Mouse (Mus musculus): ENCODE data around the gene Nedd4.
"Not testable (repeated sequence)": the region's sequence is repeated elsewhere in the genome, so short reads cannot be mapped to it uniquely, and the experiment has no call there.

Gene Nedd4

GRCm38 (mm10) chr9:72661895-72662661, at the start of gene Nedd4:
TSS of gene Nedd4 (plus strand) at chr9:72662346.
- peak; percentile 92 for DNase-seq (ENCODE audit: extremely low read depth, insufficient read length, low spot score)

- no peak for DNase-seq (ENCODE audit: extremely low read depth, insufficient read length, low spot score)
Measured at GRCm38 (mm10) chr9:72613884-72614283, 48.3 kb upstream of the Nedd4 start.

DNA sequence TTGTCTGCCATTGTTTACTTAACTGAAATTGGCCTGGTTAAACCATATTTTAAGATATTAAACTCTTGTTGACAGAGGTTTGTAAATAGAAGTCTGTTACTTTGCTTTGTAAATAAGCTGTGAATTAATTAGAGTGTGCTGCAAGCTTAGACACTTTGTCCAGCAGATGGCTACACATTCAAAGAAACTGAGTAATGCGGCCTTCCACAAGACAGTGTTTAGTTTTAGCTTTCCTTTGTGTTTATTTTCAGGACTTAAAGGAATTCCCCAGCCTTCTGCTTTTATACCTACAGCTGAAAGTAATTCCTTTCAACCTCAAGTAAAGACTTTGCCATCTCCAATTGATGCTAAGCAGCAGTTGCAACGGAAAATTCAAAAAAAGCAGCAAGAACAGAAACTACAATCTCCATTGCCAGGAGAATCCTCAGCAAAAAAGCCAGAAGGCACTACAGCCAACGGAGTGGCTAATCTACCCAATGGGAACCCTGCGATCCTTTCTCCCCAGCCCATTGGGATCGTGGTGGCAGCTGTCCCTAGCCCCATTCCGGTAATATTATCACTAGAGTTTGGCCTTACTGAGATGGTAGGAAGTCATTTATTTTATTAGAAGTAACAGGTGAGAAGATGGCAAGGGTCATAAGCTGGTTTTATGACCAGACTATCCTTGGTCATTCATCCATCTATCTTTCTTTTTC, 47.2 kb upstream of the Nedd4 start:
- DNase-seq (ENCODE audit: extremely low read depth, insufficient read length, low spot score): no peak

GRCm38 (mm10) chr9:72618037-72618436, 44.1 kb upstream of the Nedd4 start:
- no peak for DNase-seq (ENCODE audit: extremely low read depth, insufficient read length, low spot score)

DNA sequence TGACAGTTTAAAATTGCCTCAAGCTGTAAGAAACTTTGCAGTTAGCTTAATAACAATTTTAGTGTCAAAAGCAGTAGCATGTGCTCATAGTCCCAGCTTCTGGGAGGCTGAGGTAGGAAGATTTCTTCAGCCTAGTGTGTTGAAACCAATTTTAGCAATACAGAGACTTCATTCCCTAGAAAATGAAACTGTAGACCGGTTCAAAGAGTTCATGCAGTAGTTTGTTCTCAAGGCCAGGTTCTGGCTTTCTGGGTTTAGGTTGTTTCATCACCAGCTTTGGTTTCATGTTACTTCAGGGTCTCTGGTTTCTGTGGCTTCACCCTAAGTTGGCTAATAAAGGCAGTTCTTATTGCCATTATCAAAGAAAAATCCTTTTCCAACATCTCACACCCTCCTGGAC, 38.5 kb upstream of the Nedd4 start:
- DNase-seq (ENCODE audit: extremely low read depth, insufficient read length, low spot score): no peak

DNA sequence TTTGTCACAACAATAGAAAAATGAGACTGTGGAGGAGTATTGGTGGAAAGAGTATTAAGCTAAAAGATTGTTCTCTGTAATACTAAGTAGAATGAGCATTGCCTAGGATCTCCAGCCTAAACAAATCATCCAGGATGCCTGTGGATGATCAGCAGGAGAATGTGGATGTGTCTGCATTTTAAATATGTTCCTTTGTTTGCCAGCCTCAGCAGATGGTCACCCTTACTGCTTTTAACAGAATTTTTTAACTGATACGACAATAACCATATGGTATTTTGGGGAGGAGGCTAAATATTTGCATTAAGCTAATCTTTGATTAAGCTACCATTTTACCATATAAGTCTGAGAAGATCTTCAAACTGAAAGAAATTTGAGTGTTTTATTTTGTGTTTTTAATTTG, 34.5 kb upstream of the Nedd4 start:
- no peak for DNase-seq (ENCODE audit: extremely low read depth, insufficient read length, low spot score)

GRCm38 (mm10) chr9:72628591-72628990, 33.6 kb upstream of the Nedd4 start:
- DNase-seq (ENCODE audit: extremely low read depth, insufficient read length, low spot score): no peak

DNA sequence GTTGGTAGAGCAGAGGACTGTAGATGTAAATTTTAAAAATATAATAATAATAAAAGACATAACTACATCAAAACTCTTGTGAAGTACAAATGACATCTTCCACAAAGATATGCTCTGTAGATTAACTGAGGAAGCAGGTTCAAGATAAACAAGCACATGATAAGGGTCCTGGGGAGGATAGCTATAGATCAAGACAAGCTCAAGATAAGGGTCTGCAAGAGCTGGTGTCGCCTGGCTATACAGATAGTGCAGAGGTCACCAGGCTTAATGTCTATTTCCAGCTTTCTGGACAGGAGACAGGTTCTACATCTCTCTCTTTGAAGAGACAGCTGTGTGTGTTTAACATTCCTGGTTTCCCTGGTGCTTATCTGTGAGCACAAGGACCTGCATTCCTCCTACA, 29.9 kb upstream of the Nedd4 start:
- DNase-seq (ENCODE audit: extremely low read depth, insufficient read length, low spot score): no peak

GRCm38 (mm10) chr9:72635134-72635533, 27.0 kb upstream of the Nedd4 start:
- DNase-seq (ENCODE audit: extremely low read depth, insufficient read length, low spot score): peak; percentile 30

DNA sequence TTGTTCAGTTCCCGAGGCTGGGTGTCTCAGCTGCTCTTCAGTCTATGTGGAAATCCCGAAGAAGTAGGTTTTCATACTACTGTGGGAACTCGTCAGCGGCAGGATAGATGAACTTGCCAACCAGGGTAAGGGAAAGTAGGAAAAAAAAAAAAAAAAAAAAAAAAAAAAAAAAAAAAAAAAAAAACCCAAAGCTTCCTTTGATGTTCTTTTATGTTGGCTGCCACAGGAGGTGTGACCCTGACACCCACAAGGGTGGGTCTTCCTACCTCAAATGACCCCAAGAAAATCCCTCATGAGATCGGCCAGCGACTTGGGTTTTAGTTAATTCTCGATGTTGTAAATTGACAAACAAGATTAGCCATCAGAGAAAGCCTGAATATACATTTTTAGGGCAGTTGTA, 25.6 kb upstream of the Nedd4 start:
- no peak for DNase-seq (ENCODE audit: extremely low read depth, insufficient read length, low spot score)

DNA sequence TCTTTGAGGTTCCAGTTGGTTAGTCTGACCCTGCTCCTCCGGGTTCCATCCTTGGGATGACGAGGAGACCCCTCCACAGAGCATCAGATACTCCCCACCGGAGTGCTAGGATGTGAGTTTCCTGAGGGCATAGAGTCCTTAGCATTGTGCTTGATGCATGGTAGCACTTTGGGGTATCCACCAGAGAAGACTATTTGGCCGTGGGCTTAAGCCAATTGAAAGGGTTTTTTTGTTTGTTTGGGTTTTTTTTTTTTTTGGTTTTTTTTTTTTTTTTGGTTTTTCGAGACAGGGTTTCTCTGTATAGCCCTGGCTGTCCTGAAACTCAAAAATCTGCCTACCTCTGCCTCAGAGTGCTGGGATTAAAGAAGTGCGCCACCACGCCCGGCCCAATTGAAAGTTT, 24.9 kb upstream of the Nedd4 start:
- no peak for DNase-seq (ENCODE audit: extremely low read depth, insufficient read length, low spot score)

DNA sequence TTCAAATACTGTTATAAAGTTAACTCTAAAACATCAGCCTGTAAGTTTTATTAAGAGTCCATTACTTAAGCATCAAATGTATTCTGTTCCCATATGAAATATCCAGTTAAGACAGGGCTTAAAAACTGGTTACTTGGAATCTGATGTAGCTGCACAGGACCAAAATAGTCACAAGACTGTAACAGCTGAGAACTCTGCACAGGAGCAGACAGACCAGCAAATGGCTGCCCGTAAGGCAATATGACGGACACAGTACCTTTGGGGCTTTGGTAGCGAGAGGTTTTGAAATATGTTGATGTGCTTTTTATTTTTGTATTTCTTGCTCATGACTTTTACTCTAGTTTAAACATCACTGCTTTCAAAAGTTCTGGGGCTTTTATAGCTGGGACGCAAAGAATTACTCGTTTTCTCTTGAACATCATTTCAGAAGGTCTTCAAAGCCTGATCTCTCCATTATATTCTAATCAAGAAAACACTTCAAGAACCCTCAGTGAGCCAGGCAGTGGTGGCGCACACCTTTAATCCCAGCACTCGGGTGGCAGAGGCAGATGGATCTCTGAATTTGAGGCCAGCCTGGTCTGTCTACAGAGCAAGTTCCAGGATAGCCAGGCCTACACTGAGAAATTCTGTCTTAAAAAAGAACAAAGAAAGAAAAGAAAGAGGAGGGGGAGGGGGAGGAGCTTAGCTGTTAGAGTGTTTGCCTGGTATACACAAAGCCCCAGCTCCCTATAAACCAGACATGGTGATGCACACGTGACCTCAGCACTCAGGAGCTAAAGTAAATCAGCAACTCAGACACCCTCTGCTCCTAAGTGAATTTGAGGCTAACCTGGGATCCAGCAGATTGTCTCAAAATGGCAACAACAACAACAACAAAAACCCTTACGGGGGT, 22.9 kb upstream of the Nedd4 start:
- DNase-seq (ENCODE audit: extremely low read depth, insufficient read length, low spot score): no peak

GRCm38 (mm10) chr9:72639843-72640621, 22.1 kb upstream of the Nedd4 start:
- peak; percentile 87 for DNase-seq (ENCODE audit: extremely low read depth, insufficient read length, low spot score)

- no peak for DNase-seq (ENCODE audit: extremely low read depth, insufficient read length, low spot score)
Measured at GRCm38 (mm10) chr9:72640642-72641041, 21.5 kb upstream of the Nedd4 start.

DNA sequence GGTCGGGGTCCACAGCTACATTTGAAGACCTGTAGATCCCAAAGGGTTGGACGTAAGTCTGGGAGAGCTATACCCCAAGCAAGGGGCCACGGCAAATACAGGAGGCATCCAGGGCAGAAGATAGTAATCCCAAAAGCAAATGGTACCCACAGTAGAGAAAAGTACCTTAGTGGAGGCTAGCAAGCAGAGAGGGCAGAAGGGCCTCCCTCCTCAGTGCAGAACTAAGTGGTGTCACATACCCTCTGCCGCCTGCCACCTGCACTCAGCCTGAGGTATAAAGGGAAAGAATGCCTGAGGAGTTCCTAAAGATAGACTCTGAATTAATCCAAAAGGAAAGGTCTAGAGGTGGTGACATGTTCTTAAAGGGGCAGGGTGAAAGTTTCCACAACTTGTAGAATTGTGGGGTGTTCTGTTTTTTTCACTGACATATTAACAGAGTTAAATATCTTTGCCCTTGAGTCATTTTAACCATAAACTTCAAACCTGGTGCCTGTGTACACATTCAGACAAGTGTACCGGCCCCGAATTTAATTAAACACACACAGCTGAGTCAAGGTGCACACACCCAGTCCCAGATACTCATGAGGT, 21.0 kb upstream of the Nedd4 start:
- DNase-seq (ENCODE audit: extremely low read depth, insufficient read length, low spot score): no peak

- not testable (repeated sequence) for DNase-seq (ENCODE audit: extremely low read depth, insufficient read length, low spot score)
Measured at GRCm38 (mm10) chr9:72642756-72643447, 19.2 kb upstream of the Nedd4 start.

GRCm38 (mm10) chr9:72643651-72644417, 18.3 kb upstream of the Nedd4 start:
- DNase-seq (ENCODE audit: extremely low read depth, insufficient read length, low spot score): peak; percentile 64

DNA sequence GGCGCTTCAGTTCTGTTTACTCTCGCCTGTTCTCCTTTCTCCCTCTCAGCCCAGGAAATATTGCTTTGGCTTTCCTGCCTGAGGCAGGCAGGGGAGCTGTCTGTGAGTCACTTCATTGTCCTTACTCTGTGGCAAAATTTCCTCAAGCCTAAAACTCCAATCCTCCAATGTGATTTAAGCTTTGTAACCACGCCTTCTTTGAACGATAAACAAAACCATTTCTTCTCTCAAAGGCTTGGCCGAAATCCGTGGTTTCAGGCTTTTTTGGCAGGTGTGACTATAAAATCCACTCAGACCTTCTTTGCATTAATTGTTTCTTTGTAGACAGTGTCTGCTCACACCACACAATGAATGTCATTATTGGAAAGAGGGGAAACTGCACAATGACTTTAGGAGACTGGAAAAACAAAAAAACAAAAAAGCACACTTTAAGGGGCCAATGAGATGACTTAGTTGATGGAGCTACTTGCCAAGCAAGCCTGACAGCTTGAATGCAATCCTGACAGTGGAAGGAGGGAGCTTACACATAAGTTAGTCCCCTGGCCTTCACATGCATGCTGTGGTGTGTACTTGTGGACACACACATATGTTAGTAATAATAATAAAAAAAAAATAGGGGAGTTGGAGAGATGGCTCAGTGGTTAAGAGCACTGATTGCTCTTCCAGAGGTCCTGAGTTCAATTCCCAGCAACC, 17.6 kb upstream of the Nedd4 start:
- DNase-seq (ENCODE audit: extremely low read depth, insufficient read length, low spot score): no peak
